Mouse (Mus musculus) heart, adult 2 months (tissue): ENCODE results near the gene Gps2. TPM values are rescaled to one million over a fixed set of nuclear protein-coding genes. Genes with fewer than 3 reads are reported as not detected.

Experiments
- DNase-seq, 2 experiments: peaks; one replicate each; pipeline ENCODE4 v3.0.0; 2021
- H3K27ac ChIP-seq: fragments of 200-600 bp; 2 replicates; pipeline ENCODE4 v1.8.1; 2022
- H3K27me3 ChIP-seq: fragments of 200-500 bp; 2 replicates; pipeline ENCODE4 v1.6.1; 2012; ENCODE audit warnings: mild to moderate bottlenecking, low read length, inconsistent platforms, mixed read lengths; ENCODE audit not compliant: control insufficient read depth, insufficient read depth
- H3K36me3 ChIP-seq: fragments of 200-500 bp; 2 replicates; pipeline ENCODE4 v1.6.1; 2012; ENCODE audit warnings: low read length, inconsistent platforms; ENCODE audit not compliant: control insufficient read depth, insufficient read depth
- H3K4me1 ChIP-seq: fragments of 200-500 bp; 2 replicates; pipeline ENCODE4 v1.6.1; 2011; ENCODE audit warnings: low read length; ENCODE audit not compliant: control insufficient read depth, insufficient read depth
- H3K4me3 ChIP-seq: fragments of 200-600 bp; 2 replicates; pipeline ENCODE4 v1.8.1; 2022
- H3K79me2 ChIP-seq: fragments of 200-500 bp; replicated peaks from 2 replicates; pipeline ENCODE4 v1.6.1; 2012; ENCODE audit warnings: mild to moderate bottlenecking, inconsistent platforms, low read length, moderate library complexity, mixed read lengths; ENCODE audit not compliant: control insufficient read depth, insufficient read depth
- H3K9ac ChIP-seq: fragments of 200-500 bp; 2 replicates; pipeline ENCODE4 v1.6.1; 2012; ENCODE audit warnings: low read depth, mild to moderate bottlenecking, control low read depth, inconsistent platforms, low read length, mixed read lengths
- CTCF ChIP-seq: fragments of 200-600 bp; IDR thresholded peaks from 2 replicates; pipeline ENCODE4 v1.8.1; 2022; ENCODE audit warnings: antibody characterized with exemption, mild to moderate bottlenecking, moderate library complexity
- EP300 ChIP-seq: fragments of 200-500 bp; IDR thresholded peaks from 2 replicates; pipeline ENCODE4 v1.6.1; 2011; ENCODE audit warnings: low read depth, low read length, control low read depth; ENCODE audit not compliant: insufficient read depth
- POLR2A ChIP-seq: fragments of 200-500 bp; IDR thresholded peaks from 2 replicates; pipeline ENCODE4 v1.6.1; 2011; ENCODE audit warnings: mild to moderate bottlenecking, low read depth, low read length, control low read depth; ENCODE audit not compliant: insufficient read depth
- WGBS: fragments of 180-500 bp; shearing (Covaris S2); methylation state at CpG from one replicate; pipeline ENCODE4 v1.1.7; 2018; 5-methylcytosine and 5-hydroxymethylcytosine counted together
- intact Hi-C: fragments of 180-260 bp; cut with DNase I; formaldehyde crosslinking; loops from one replicate; pipeline ENCODE4 v1.15.1; 2025
- long read RNA-seq: library from polyadenylated mRNA; stranded (forward); transcript quantifications from one replicate; pipeline ENCODE4 v2.0.0, GENCODE M21; 2021
- polyA plus RNA-seq: library from polyadenylated mRNA; depleted of rRNA; stranded (reverse); fragments of >200 nt; gene quantifications from 2 replicates; pipeline ENCODE4 v1.2.3, GENCODE M21; 2012; rRNA removed
- total RNA-seq, 2 experiments: library from RNA; stranded (reverse); gene quantifications; 2 replicates each; pipeline ENCODE4 v1.2.3; 2021

Gene Gps2
- 10 to 100 TPM; 27.2 to 28.4 TPM for total RNA-seq
- 53.9 and 63.9 TPM in 2 replicates for polyA plus RNA-seq
- long read RNA-seq, transcript Gps2-201 (10 exons, 1,220 nt): minor isoform, 9 of 28 reads
- long read RNA-seq, transcript Gps2-203 (11 exons, 1,159 nt): major isoform, 14 of 28 reads
- long read RNA-seq, partial matches to known transcripts: 3 of 28 reads
- long read RNA-seq, other reads (novel, unspliced or antisense): 2 of 28 reads

DNA sequence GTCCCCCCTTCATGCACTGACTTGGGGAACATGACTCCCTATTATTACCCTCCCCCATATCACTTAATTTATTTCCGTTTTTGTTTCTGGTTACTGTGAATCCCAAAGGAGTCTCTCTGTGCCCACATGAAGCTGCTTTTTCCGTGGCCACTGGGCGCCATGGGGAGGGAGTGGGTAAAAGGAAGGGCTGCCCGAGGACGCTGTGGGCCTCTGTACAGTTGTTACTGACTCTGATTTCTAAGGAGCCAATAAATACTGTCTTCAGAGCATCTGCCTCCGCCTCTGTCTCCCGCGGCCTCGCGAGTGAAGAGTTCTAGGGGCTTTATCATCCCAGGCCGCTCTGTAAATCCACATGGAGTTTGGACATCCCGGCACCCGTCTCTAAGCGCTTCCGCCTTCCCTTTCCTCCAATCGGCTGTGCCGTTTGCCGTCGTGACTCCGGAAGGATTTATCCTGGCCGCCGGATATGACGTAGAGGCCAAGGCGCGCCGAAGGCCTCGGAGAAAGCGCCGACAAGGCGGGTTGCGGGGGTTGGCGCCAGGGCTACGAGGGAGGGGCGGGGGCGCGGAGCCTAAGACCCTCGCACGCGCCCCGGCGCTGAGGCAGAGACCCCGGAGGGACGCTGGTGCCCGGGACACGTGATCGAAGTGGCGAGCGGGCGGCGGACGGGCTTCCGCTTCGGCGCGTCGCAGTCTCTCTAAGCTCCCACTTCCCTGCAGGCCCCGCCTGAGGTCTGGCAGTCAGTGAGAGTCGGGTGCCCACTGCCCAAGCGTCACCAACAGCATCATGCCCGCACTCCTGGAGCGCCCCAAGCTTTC lies at the start of gene Gps2:
Gene Gps2 (plus strand): TSS at position 335 of the 818 bp plus-strand sequence.
- peak; percentile 93 to 94 for DNase-seq
- Histone ChIP-seq H3K4me3 (peak within 1 kb of the TSS; percentile 97), H3K36me3 (peaks cover 8% of the 10 kb centered on the region; the same call in 1 of the 2 replicates), H3K4me1 (peaks cover 7% of the 10 kb centered on the region; the same call in 1 of the 2 replicates), H3K79me2 (peaks cover 3% of the 10 kb centered on the region; the same call in 1 of the 2 replicates), H3K9ac (peak within 1 kb of the TSS; percentile 90), H3K27me3 (no peaks in the 10 kb centered on the region), H3K27ac (peak within 1 kb of the TSS; percentile 97)
- 2% methylated on average over 61 of the region's 61 CpGs for WGBS
- TF ChIP-seq CTCF (no peak), EP300 (peak; percentile 77; the same call in 1 of the 2 replicates), POLR2A (peak; percentile 66; the same call in 1 of the 2 replicates)
- intact Hi-C loops: loop anchor here (1.0 kb wide), 1 partner anchor 11 kb away; no protein-coding TSS in a partner anchor

DNA sequence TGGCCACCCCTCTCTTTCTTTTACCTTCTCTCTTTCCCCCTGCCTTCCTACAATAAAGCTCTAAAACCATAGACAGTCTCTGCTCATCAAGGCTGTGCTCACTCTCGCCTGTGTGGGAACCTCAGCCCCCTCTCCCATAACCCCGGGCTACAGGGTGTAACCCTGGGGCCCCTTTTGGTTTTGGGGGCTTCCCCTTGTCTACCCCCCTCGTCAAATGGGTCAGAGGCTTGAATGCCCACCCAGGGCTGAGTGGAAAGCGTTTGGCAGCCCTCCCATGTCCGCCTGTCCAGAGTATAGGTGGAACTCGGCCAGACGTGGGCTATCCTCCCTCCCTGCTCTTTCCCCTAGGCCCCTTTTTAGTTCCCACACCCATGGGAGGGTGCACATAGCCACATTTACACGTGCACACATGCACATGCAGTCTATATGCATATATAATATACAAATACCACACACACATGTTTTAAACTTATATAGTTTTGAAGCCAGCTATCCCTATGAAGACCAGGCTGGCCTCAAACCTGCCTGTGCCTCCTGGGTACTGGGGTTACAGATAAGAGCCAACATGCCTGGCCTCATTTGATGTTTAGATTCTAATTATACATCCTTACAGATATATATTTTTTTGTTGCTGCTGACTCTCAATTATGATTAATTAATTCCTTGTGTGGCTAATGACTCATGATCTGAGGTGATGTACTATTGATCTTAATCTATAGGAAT lies 49.4 kb upstream of the Gps2 start:
- WGBS: 42% methylated on average over 8 of the region's 8 CpGs
- Histone ChIP-seq H3K4me1 (peaks cover 7% of the 10 kb centered on the region), H3K36me3 (no peaks in the 10 kb centered on the region), H3K79me2 (no peaks in the 10 kb centered on the region), H3K27ac (no peak overlapping the region), H3K9ac (no peak overlapping the region), H3K27me3 (no peaks in the 10 kb centered on the region), H3K4me3 (no peak overlapping the region)
- no peak for DNase-seq
- no peak for TF ChIP-seq POLR2A
- TF ChIP-seq EP300: no peak
- no peak for TF ChIP-seq CTCF
- intact Hi-C loops: no loop called here

DNA sequence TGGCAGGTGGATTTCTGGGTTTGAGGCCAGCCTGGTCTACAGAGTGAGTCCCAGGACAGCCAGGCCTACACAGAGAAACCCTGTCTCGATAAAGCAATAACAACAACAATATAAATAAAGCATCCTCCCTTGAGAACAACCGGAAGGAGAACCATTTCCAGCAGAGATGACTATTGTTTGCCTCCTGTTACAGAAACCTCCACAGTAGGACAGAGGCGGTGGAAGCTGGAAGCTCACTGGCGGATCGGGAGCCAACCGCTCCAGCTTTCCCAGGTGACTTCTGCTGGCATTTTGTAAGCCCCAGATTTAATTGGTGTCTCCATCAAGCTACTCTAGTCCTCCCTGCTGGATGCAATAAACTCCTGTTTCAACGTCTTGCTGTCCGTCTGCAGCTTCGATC lies 48.1 kb upstream of the Gps2 start:
- Histone ChIP-seq H3K27me3 (no peaks in the 10 kb centered on the region), H3K79me2 (no peaks in the 10 kb centered on the region), H3K27ac (peak overlapping the region; percentile 18), H3K36me3 (no peaks in the 10 kb centered on the region), H3K4me3 (no peak overlapping the region), H3K4me1 (peaks cover 7% of the 10 kb centered on the region), H3K9ac (no peak overlapping the region)
- no peak for DNase-seq
- WGBS: 61% methylated on average over 9 of the region's 9 CpGs
- no peak for TF ChIP-seq EP300
- TF ChIP-seq POLR2A: peak; percentile 51; the same call in 1 of the 2 replicates
- intact Hi-C loops: no loop called here

DNA sequence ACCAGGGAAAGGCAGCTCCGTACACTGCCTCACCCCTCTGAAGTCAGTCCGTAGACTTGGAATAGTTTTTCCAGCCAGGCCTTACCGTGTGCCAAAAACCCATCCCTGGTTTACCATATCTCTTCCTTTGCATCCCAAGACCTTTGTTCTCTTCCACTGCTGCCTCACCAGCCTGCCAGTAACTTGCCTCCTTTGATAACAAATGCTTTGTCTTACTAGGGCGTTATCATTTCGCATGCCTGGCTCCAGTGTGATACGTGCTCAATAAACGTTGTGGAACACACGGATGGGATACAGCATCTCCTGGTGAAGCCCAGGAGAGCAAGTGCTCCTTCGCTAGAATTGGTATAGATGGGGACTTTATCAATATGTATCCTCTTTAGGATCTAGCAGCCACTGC lies 46.4 kb upstream of the Gps2 start:
- no peak overlapping the region for H3K4me3 ChIP-seq
- DNase-seq: no peak
- TF ChIP-seq POLR2A (no peak), CTCF (no peak), EP300 (no peak)
- no peak overlapping the region for H3K27ac ChIP-seq
- no peak overlapping the region for H3K9ac ChIP-seq
- no peaks in the 10 kb centered on the region for H3K79me2 ChIP-seq
- no peaks in the 10 kb centered on the region for H3K36me3 ChIP-seq
- no peaks in the 10 kb centered on the region for H3K27me3 ChIP-seq
- intact Hi-C loops: no loop called here
- H3K4me1 ChIP-seq: peaks cover 7% of the 10 kb centered on the region
- WGBS: 36% methylated on average over 9 of the region's 9 CpGs

DNA sequence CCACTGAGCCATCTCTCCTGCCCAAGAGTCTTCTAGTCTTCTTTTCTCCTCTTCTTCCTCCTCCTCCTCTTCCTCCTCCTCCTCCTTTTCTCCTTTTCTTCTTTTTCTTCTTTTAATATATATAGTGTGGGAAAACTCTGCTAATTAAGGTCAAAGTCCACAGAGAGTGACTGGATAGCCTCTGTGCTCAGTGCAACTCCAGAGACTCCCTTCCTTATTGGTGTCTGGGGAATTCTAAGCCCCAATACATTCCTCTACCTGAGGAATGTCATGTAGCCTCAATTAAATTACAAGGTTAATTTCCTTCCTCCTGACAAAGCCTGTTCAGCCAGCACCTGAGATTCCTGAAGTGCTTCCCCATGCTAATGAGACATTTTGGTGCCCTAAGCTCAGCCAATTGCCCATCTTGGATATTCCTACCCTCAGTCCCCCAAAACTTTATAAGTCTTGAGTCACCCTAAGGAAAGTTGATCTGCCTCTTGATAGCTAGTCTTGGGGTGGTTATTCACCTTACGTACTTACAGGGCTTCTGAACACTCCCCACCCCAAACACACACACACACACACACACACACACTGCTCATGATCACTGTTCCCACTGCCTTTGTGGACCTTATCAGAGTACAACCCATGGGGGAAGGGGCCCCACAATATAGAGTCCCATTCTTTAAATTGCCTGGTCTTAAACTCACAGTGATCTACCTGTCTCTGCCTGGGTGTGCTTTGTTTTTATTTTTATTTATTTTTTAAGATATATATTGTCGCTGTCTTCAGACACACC lies 43.2 kb upstream of the Gps2 start:
- WGBS: 86% methylated on average over 2 of the region's 2 CpGs
- DNase-seq: no peak
- no peak for TF ChIP-seq CTCF
- TF ChIP-seq EP300: no peak
- TF ChIP-seq POLR2A: no peak
- Histone ChIP-seq H3K9ac (no peak overlapping the region), H3K27me3 (no peaks in the 10 kb centered on the region), H3K4me1 (0 out of 2 replicates have a peak, but pooled peaks cover 3% of the 10 kb centered on the region), H3K4me3 (no peak overlapping the region), H3K79me2 (no peaks in the 10 kb centered on the region), H3K27ac (no peak overlapping the region), H3K36me3 (no peaks in the 10 kb centered on the region)
- intact Hi-C loops: no loop called here
